Mouse (Mus musculus): ENCODE results near the gene Il12rb1. TPM values are rescaled to one million over a fixed set of nuclear protein-coding genes. Genes with fewer than 3 reads are reported as not detected.
A peak's percentile ranks its signal among the peaks of the same experiment; 100 is the strongest.
"Not testable (repeated sequence)": the region's sequence is repeated elsewhere in the genome, so short reads cannot be mapped to it uniquely, and the experiment has no call there.

Il12rb1 gene
- polyA plus RNA-seq, 1 experiment from 2014 or later: not detected

GRCm38 (mm10) chr8:70808955-70809701 lies 879 bp downstream of the Il12rb1 start:
- Histone ChIP-seq H3K4me3 (no peak overlapping the region), H3K9me3 (replicated peaks) (no peaks in the 10 kb centered on the region), H3K36me3 (no peaks in the 10 kb centered on the region), H3K27ac (no peak overlapping the region), H3K4me1 (peaks cover 31% of the 10 kb centered on the region), H3K27me3 (ENCODE audit: low read depth, poor library complexity, severe bottlenecking) (peaks cover 66% of the 10 kb centered on the region)
- no peak for DNase-seq (ENCODE audit: low spot score)
- 84% methylated on average over 8 of the region's 8 CpGs for WGBS

DNA sequence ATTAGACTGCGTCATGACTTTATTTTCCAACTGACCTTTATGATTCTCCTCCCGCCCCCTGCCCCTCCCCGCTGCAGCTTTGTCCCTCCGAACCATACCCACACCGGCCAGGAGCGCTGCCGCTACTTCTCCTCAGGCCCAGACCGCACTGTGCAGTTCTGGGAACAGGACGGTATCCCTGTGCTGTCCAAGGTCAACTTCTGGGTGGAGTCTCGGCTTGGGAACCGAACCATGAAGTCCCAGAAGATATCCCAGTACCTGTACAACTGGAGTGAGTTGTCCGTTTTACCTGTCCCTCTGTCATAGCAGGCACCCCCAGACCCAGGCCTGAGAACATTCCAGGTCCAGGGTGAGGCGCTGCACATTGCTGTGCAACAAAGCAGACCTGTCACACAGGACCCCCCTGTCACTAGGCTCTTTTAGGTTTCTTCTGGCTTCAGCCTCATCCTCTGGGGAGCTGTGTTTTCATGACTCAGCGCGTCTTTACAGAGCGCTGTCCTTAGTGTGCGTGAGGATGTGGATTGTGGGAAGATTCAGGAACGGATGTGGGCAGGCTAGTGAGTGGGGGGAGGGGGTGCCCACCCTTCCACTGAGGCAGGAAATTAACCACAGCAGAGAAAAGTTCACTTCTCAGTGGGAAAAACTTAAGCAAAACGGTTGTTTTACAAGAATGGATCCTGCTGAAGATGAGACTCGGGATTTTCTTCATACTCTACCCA lies 2.9 kb downstream of the Il12rb1 start:
- WGBS: 77% methylated on average over 20 of the region's 20 CpGs
- DNase-seq (ENCODE audit: low spot score): no peak
- no peaks in the 10 kb centered on the region for H3K9me3 ChIP-seq (replicated peaks)
- H3K4me1 ChIP-seq: peaks cover 22% of the 10 kb centered on the region
- H3K27ac ChIP-seq: no peak overlapping the region
- H3K36me3 ChIP-seq: no peaks in the 10 kb centered on the region
- H3K27me3 ChIP-seq (ENCODE audit: low read depth, poor library complexity, severe bottlenecking): peaks cover 65% of the 10 kb centered on the region
- no peak overlapping the region for H3K4me3 ChIP-seq

DNA sequence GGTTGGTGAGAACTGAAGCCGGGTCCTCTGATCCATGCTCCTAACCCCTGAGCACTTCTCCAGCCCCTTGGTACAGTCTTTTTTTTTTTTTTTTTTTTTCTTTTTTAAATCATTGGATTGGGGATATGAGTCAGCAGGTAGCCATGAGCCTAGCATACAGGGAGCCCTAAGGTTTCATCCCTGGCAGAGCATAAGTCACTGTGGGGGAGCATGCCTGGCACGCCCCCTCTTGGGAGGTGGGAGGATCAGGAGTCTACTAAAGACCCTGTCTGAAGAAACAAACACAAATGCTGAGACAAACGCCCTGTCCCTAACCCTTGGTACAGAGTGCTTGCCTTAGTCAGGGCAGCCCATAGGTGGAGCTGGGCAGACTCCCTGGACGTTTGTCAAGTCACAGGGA lies 3.8 kb downstream of the Il12rb1 start:
- no peak overlapping the region for H3K4me3 ChIP-seq
- H3K27me3 ChIP-seq (ENCODE audit: low read depth, poor library complexity, severe bottlenecking): peaks cover 65% of the 10 kb centered on the region
- no peaks in the 10 kb centered on the region for H3K9me3 ChIP-seq (replicated peaks)
- no peaks in the 10 kb centered on the region for H3K36me3 ChIP-seq
- WGBS: 38% methylated on average over 4 of the region's 4 CpGs
- DNase-seq (ENCODE audit: low spot score): no peak
- H3K4me1 ChIP-seq: peaks cover 30% of the 10 kb centered on the region
- no peak overlapping the region for H3K27ac ChIP-seq

DNA sequence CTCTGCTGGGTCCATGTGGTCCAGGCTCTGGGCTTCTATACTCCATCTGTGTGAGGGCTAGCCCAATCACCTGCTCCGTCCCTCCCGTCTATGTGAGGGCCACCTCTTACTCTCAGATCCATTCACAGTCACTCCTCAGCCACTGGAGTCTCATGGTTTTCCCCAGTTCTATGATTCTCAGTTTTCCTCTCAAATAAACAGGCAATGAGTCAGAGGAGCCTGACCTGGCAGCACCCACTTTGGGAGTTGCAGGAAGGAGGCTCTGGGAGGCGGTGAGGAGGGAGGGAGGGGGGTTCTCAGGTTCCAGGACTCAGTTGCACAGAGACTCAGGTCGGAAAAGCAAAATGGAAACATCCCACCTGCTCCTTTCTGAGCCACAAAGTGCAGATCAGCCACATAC lies 4.6 kb downstream of the Il12rb1 start:
- WGBS: 62% methylated on average over 4 of the region's 4 CpGs
- no peaks in the 10 kb centered on the region for H3K9me3 ChIP-seq (replicated peaks)
- DNase-seq (ENCODE audit: low spot score): no peak
- no peak overlapping the region for H3K27ac ChIP-seq
- H3K27me3 ChIP-seq (ENCODE audit: low read depth, poor library complexity, severe bottlenecking): peaks cover 67% of the 10 kb centered on the region
- no peak overlapping the region for H3K4me3 ChIP-seq
- H3K36me3 ChIP-seq: no peaks in the 10 kb centered on the region
- H3K4me1 ChIP-seq: peaks cover 29% of the 10 kb centered on the region

DNA sequence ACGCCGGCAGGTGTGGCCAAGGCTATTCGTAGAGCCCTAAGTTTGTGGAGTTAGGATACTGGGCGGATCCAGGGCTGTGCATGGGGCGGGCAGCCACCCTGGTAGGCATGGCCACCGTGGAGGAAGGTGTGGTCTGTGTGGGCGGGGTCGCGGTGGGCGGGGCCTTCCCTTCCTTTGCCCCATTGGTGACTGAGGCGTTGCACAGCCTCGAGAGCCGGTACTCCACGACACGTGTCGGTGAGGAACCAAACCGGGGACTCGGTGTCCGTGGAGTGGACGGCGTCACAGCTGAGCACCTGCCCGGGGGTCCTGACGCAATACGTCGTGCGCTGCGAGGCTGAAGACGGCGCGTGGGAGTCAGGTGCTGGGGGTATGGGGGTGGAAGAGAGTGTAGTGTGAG lies 8.4 kb downstream of the Il12rb1 start:
- Histone ChIP-seq H3K9me3 (replicated peaks) (no peaks in the 10 kb centered on the region), H3K4me1 (peaks cover 29% of the 10 kb centered on the region), H3K36me3 (no peaks in the 10 kb centered on the region), H3K27ac (no peak overlapping the region), H3K27me3 (ENCODE audit: low read depth, poor library complexity, severe bottlenecking) (peaks cover 84% of the 10 kb centered on the region), H3K4me3 (peak overlapping the region; percentile 25)
- WGBS: 8% methylated on average over 30 of the region's 30 CpGs
- DNase-seq (ENCODE audit: low spot score): peak; percentile 63

GRCm38 (mm10) chr8:70820101-70820935 lies 12.1 kb downstream of the Il12rb1 start:
- H3K27ac ChIP-seq: peak overlapping the region; percentile 37; the same call in 1 of the 2 replicates
- 2% methylated on average over 31 of the region's 31 CpGs for WGBS
- H3K4me3 ChIP-seq: peak overlapping the region; percentile 36
- peak; percentile 77 for DNase-seq (ENCODE audit: low spot score)
- H3K36me3 ChIP-seq: no peaks in the 10 kb centered on the region
- peaks cover 63% of the 10 kb centered on the region for H3K27me3 ChIP-seq (ENCODE audit: low read depth, poor library complexity, severe bottlenecking)
- no peaks in the 10 kb centered on the region for H3K9me3 ChIP-seq (replicated peaks)
- H3K4me1 ChIP-seq: peaks cover 34% of the 10 kb centered on the region

GRCm38 (mm10) chr8:70821399-70821962 lies 13.2 kb downstream of the Il12rb1 start:
- Histone ChIP-seq H3K4me3 (no peak overlapping the region), H3K27me3 (ENCODE audit: low read depth, poor library complexity, severe bottlenecking) (peaks cover 52% of the 10 kb centered on the region)

DNA sequence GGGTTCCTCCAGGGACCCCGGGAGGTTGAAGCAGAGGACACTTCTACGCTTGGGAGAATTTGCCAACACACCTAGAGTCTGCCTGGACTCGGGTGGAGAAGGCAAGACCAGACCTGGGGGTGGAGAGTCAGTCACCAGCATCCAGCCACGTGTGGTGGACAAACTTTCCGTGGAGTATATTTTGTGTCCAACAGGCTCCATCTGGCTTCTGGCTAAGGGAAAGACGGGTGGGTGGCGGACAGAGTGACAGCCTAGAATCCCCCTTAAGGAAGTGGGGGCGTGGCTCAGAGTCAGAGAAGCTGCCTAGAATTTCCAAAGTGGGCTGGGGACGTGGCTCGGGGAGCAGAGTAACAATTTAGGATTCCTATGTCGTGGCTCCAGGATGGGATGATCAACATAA lies 13.7 kb downstream of the Il12rb1 start:
- DNase-seq (ENCODE audit: low spot score): no peak
- H3K4me1 ChIP-seq: peaks cover 27% of the 10 kb centered on the region
- H3K27ac ChIP-seq: peak overlapping the region; percentile 31; the same call in 1 of the 2 replicates
- no peak overlapping the region for H3K4me3 ChIP-seq
- H3K36me3 ChIP-seq: no peaks in the 10 kb centered on the region
- H3K27me3 ChIP-seq (ENCODE audit: low read depth, poor library complexity, severe bottlenecking): peaks cover 47% of the 10 kb centered on the region
- WGBS: 51% methylated on average over 11 of the region's 11 CpGs
- no peaks in the 10 kb centered on the region for H3K9me3 ChIP-seq (replicated peaks)

More at GRCm38 (mm10) chr8:70821399-70821962, 13.2 kb downstream of the Il12rb1 start:
- WGBS: 16% methylated on average over 30 of the region's 30 CpGs
- Histone ChIP-seq H3K36me3 (no peaks in the 10 kb centered on the region), H3K9me3 (replicated peaks) (no peaks in the 10 kb centered on the region), H3K27ac (peak overlapping the region; percentile 31; the same call in 1 of the 2 replicates), H3K4me1 (peaks cover 32% of the 10 kb centered on the region)
- DNase-seq (ENCODE audit: low spot score): peak; percentile 89

DNA sequence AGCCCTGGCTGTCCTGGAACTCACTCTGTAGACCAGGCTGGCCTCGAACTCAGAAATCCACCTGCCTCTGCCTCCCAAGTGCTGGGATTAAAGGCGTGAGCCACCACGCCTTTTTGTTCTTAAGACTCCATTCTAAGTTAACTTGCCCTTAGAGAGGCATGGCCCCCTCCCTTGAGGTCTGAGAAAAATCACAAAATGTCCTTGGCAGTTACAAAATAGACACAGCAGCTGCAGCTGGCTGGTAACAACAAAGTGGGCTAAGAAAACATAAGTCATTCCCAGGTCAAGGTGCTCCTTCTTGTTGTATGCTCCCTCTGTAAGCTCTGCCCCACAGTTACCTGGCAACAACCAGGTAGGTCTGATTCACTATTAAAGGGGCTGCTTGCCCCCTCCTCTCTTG lies 14.3 kb downstream of the Il12rb1 start:
- peaks cover 25% of the 10 kb centered on the region for H3K4me1 ChIP-seq
- H3K4me3 ChIP-seq; H3K36me3 ChIP-seq; H3K27ac ChIP-seq; DNase-seq (ENCODE audit: low spot score); H3K9me3 ChIP-seq (replicated peaks): not testable (repeated sequence)
- WGBS: 92% methylated on average over 3 of the region's 3 CpGs
- peaks cover 41% of the 10 kb centered on the region for H3K27me3 ChIP-seq (ENCODE audit: low read depth, poor library complexity, severe bottlenecking)

DNA sequence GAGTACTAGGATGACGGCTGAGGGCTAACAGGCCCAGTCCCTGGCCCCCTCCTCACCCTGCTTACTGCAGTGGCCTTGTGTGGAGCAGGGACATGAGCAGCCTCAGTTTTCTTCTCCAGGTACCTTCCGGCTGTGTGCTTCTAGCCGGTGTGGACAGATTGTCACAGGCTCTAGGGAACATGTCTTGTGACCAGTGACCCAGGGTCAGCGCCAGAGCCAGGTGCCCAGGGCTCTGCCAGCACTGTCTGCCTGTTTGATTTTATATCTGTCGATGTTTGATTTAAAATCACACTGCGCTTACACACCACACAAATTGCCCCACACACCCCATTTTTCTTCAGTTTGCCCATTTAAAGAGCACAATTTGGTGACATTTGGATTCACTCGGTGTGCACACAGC lies 15.6 kb downstream of the Il12rb1 start:
- WGBS: 85% methylated on average over 7 of the region's 7 CpGs
- no peak for DNase-seq (ENCODE audit: low spot score)
- 0 out of 2 replicates have a peak overlapping the region, but pooled peaks have one; percentile 26 for H3K27ac ChIP-seq
- no peaks in the 10 kb centered on the region for H3K9me3 ChIP-seq (replicated peaks)
- no peak overlapping the region for H3K4me3 ChIP-seq
- H3K27me3 ChIP-seq (ENCODE audit: low read depth, poor library complexity, severe bottlenecking): peaks cover 34% of the 10 kb centered on the region
- no peaks in the 10 kb centered on the region for H3K36me3 ChIP-seq
- peaks cover 25% of the 10 kb centered on the region for H3K4me1 ChIP-seq

GRCm38 (mm10) chr8:70825816-70826215 lies 17.6 kb downstream of the Il12rb1 start:
- no peak for DNase-seq (ENCODE audit: low spot score)
- Histone ChIP-seq H3K9me3 (replicated peaks) (no peaks in the 10 kb centered on the region), H3K36me3 (no peaks in the 10 kb centered on the region), H3K4me3 (no peak overlapping the region), H3K27ac (no peak overlapping the region), H3K27me3 (ENCODE audit: low read depth, poor library complexity, severe bottlenecking) (peaks cover 15% of the 10 kb centered on the region), H3K4me1 (peaks cover 18% of the 10 kb centered on the region)
- WGBS: 85% methylated on average over 8 of the region's 8 CpGs

DNA sequence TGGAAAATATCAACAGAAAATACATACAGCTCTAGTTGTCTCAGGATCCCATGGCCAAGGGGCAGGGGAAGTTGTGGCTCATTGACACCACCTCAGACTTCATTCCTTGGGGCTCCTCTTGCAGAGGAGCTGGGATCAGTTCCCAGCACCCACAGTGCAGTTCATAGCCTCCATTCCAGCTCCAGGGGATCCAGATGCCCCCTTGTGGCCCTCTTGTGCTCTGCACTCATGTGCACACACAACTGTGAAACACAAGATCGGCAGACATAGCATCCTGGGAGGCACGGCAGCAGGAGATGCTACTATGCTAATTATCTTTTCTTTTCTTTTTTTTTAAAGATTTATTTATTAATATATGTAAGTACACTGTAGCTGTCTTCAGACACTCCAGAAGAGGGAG lies 18.8 kb downstream of the Il12rb1 start:
- H3K36me3 ChIP-seq: no peaks in the 10 kb centered on the region
- peaks cover 15% of the 10 kb centered on the region for H3K4me1 ChIP-seq
- H3K4me3 ChIP-seq: no peak overlapping the region
- WGBS: 96% methylated on average over 2 of the region's 2 CpGs
- no peaks in the 10 kb centered on the region for H3K9me3 ChIP-seq (replicated peaks)
- H3K27me3 ChIP-seq (ENCODE audit: low read depth, poor library complexity, severe bottlenecking): peaks cover 5% of the 10 kb centered on the region; the same call in 1 of the 2 replicates
- no peak for DNase-seq (ENCODE audit: low spot score)
- H3K27ac ChIP-seq: no peak overlapping the region
